Mouse (Mus musculus): ENCODE measurements around the gene Ripk3.

Gene Ripk3

GRCm38 (mm10) chr14:55758363-55758784 lies 30.3 kb downstream of the Ripk3 start, which contains the start of gene Cideb:
TSS of gene Cideb (minus strand) at chr14:55758458.
- no peak for DNase-seq

GRCm38 (mm10) chr14:55757566-55757965 lies 31.1 kb downstream of the Ripk3 start:
- no peak for DNase-seq

- peak; percentile 15 for DNase-seq
Observed at GRCm38 (mm10) chr14:55747051-55747847, 41.4 kb downstream of the Ripk3 start.

GRCm38 (mm10) chr14:55745861-55746237 lies 42.8 kb downstream of the Ripk3 start:
- no peak for DNase-seq

- peak; percentile 90 for DNase-seq
Observed at GRCm38 (mm10) chr14:55745180-55745860, 43.3 kb downstream of the Ripk3 start, which contains the start of the genes Dhrs1 and Nop9. TSS of gene Dhrs1 (minus strand) at chr14:55745690. TSS of gene Nop9 (plus strand) at chr14:55745693.

- DNase-seq: peak; percentile 89
Observed at GRCm38 (mm10) chr14:55743711-55744110, 45.0 kb downstream of the Ripk3 start.

GRCm38 (mm10) chr14:55737086-55737687 lies 51.5 kb downstream of the Ripk3 start:
- no peak for DNase-seq

- no peak for DNase-seq
Observed at GRCm38 (mm10) chr14:55735758-55736157, 52.9 kb downstream of the Ripk3 start.

- no peak for DNase-seq
Observed at GRCm38 (mm10) chr14:55735334-55735733, 53.3 kb downstream of the Ripk3 start.

All from thymus, postnatal 14 days (tissue).